In the genomic region with DNA sequence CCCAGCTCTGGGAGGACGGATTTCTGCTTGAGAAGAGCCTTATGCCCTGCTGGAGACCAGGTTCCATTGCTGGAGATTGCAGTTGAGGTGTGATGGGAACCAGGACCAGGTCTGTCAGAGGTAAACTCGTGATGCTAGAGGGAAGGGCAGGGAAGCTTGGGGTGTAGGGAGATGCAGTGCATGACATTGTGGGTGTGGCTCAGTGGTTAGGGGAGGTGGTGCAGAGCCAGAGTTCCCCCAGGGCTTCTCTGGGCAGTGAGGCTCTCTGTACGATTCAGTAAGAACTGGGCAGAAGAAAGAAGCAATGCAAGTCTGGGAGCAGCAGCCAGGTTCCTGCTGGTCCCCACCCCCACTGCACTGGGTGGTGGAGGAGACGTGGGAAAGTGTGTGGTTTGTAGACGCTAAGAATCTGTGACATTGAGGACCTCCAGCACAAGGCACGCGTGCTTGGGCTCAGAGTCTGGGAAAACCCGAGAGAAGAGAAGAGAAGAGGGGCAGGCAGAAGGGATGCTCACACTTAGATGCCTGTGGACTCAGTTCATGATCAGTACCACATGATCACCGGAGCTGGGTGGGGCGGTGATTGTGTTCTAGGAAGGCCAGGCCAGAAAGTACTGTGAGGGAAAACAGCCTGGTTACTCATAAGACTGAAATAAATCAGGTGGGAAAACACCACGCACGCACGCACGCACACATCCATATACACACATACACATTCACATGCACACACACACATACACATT, we compare ENCODE assay signal across 13 mouse cellular contexts. TPM values are rescaled to one million over a fixed set of nuclear protein-coding genes. Genes with fewer than 3 reads are reported as not detected.
A peak's percentile ranks its signal among the peaks of the same experiment; 100 is the strongest.
DNase-seq lines count a peak whose midpoint lies in the region; ATAC-seq and TF ChIP-seq lines count a peak whose summit lies in the region.
"Had no signal": no experiment of that assay in that cellular context is flagged by ENCODE, and none has a peak within 500 bp of the region (broad histone marks: within the 10 kb centered on the region; RNA-seq: fewer than 3 reads in every experiment).

No protein-coding gene starts in this region.

- no peaks in the 10 kb centered on the region for H3K9me3 ChIP-seq in intestine, embryonic 16.5 days (ENCODE audit: control insufficient read depth, low read length)

- no peak for TF ChIP-seq CTCF in lung, adult 2 months (IDR thresholded peaks at IDR 0.05; ENCODE audit: insufficient read depth, low read length)

- peak; percentile 41 to 46 for DNase-seq in lung, adult 18-20 months
- no peak for DNase-seq in lung, adult 2 months
- DNase-seq in adrenal gland, adult 18-20 months (ENCODE audit: low spot score in 2 of 2) = no peak
- no peak for DNase-seq in urinary bladder, postnatal 10 days (ENCODE audit: low spot score)
- DNase-seq: right cerebral cortex, postnatal 14 days had no signal

- no peak for TF ChIP-seq POLR2A in lung, adult 2 months (IDR thresholded peaks at IDR 0.05; ENCODE audit: borderline replicate concordance, extremely low read depth, low read depth, low read length)

- no peak for ATAC-seq in intestine, embryonic 16.5 days
- peak; percentile 7; the same call in 1 of the 2 replicates for ATAC-seq in monocyte, adult 5-6 weeks (replicated peaks; ENCODE audit: insufficient number of reproducible peaks, low FRiP score, low TSS enrichment, poor library complexity, severe bottlenecking)
- ATAC-seq in erythroid progenitor cell, adult 5-6 weeks (replicated peaks; ENCODE audit: low FRiP score, poor library complexity, severe bottlenecking) = no peak
- ATAC-seq: hindbrain, postnatal 0 days; midbrain, embryonic 16.5 days had no signal

- H3K27me3 ChIP-seq in intestine, embryonic 16.5 days (replicated peaks; ENCODE audit: control insufficient read depth, insufficient read depth, low read length) = no peaks in the 10 kb centered on the region

- 0 out of 2 replicates have a peak overlapping the region, but pooled peaks have one; percentile 80 for H3K4me2 ChIP-seq in intestine, embryonic 16.5 days (ENCODE audit: low read depth, low read length)

- no peak overlapping the region for H3K4me3 ChIP-seq in lung, adult 2 months (replicated peaks; ENCODE audit: extremely low read depth, low read depth, low read length)
- H3K4me3 ChIP-seq in brown adipose tissue, adult 24 weeks (ENCODE audit: insufficient read depth, low read depth, low read length) = 0 out of 2 replicates have a peak overlapping the region, but pooled peaks have one; percentile 1
- no peak overlapping the region for H3K4me3 ChIP-seq in intestine, embryonic 16.5 days (ENCODE audit: low read length)

- peak overlapping the region; percentile 49; the same call in 1 of the 2 replicates for H3K9ac ChIP-seq in intestine, embryonic 16.5 days (ENCODE audit: low read depth, low read length)

- H3K4me1 ChIP-seq in lung, adult 2 months (ENCODE audit: control insufficient read depth, insufficient read depth, low read length) = peaks cover 30% of the 10 kb centered on the region
- peaks cover 35% of the 10 kb centered on the region for H3K4me1 ChIP-seq in brown adipose tissue, adult 24 weeks (ENCODE audit: control insufficient read depth, insufficient read depth, insufficient read length, low read length)
- H3K4me1 ChIP-seq in intestine, embryonic 16.5 days (ENCODE audit: control insufficient read depth, insufficient read depth, low read length) = peaks cover 47% of the 10 kb centered on the region

- WGBS in lung, adult 2 months = 73% methylated on average over 14 of the region's 14 CpGs
- WGBS in intestine, embryonic 16.5 days = 79% methylated on average over 14 of the region's 14 CpGs

- H3K27ac ChIP-seq in brown adipose tissue, adult 24 weeks (replicated peaks; ENCODE audit: low read depth, low read length) = no peak overlapping the region; the same call in 1 of the 2 replicates
- H3K27ac ChIP-seq in intestine, embryonic 16.5 days (ENCODE audit: low read length) = no peak overlapping the region
- H3K27ac ChIP-seq: hindbrain, postnatal 0 days had no signal

- no peaks in the 10 kb centered on the region for H3K36me3 ChIP-seq in intestine, embryonic 16.5 days (ENCODE audit: control insufficient read depth, insufficient read depth, low read length)

RNA-seq across cellular contexts. Expression of a gene that starts 2.3 kb away (rescaled TPM):
- 49.6 and 60.5 TPM in 2 replicates for polyA plus RNA-seq in lung, adult 2 months (2012; rRNA removed)
- polyA plus RNA-seq in brown adipose tissue, adult 24 weeks (2012; ENCODE audit: insufficient read depth, insufficient read length, missing spikeins) = 11.4 and 23.1 TPM in 2 replicates
- 19.9 and 21.0 TPM in 2 replicates for polyA plus RNA-seq in intestine, embryonic 16.5 days (2015; fragmentation: Nextera tagmentation; extraction: Ambion mirVana)
- 30.8 to 35.1 TPM (median 32.4 TPM) in 3 replicates for total RNA-seq in monocyte, adult 5-6 weeks (2017)
- 10 to 100 TPM in 1 of 2 experiments, 1 to 10 TPM in 1; 6.3 to 10.6 TPM for total RNA-seq in adrenal gland, adult 18-20 months (2021)
- total RNA-seq in erythroid progenitor cell, adult 5-6 weeks (2015; ENCODE audit: low replicate concordance) = 9.2 and 12.3 TPM in 2 replicates
- 11.4 and 11.7 TPM in 2 replicates for total RNA-seq in erythroid progenitor cell, adult 5-6 weeks (2017; ENCODE audit: low replicate concordance)

RNA-seq across cellular contexts. Expression of a gene that starts 57.2 kb away (rescaled TPM):
- polyA plus RNA-seq in lung, adult 2 months (2012; rRNA removed) = not detected in 2 replicates
- not detected in 2 replicates for polyA plus RNA-seq in brown adipose tissue, adult 24 weeks (2012; ENCODE audit: insufficient read depth, insufficient read length, missing spikeins)
- polyA plus RNA-seq in intestine, embryonic 16.5 days (2015; fragmentation: Nextera tagmentation; extraction: Ambion mirVana) = 0.70 and 0.80 TPM in 2 replicates
- not detected in 3 replicates for total RNA-seq in monocyte, adult 5-6 weeks (2017)
- total RNA-seq in adrenal gland, adult 18-20 months (2021) = not detected
- total RNA-seq in erythroid progenitor cell, adult 5-6 weeks (2015; ENCODE audit: low replicate concordance) = not detected in 2 replicates
- total RNA-seq in erythroid progenitor cell, adult 5-6 weeks (2017; ENCODE audit: low replicate concordance) = not detected in 2 replicates
- total RNA-seq: hindbrain, postnatal 0 days; layer of hippocampus, postnatal 25 days had no signal
- polyA plus RNA-seq: forebrain, embryonic 11.5 days had no signal

Comparison
In these comparisons a context has a peak if more than half of its experiments do, and no peak if none do; other contexts are left out.
1. DNase-seq: peak in lung, adult 18-20 months (2 of 2); none in lung, adult 2 months (single experiment), adrenal gland, adult 18-20 months (0 of 2) and urinary bladder, postnatal 10 days (single experiment).